Mouse (Mus musculus) megakaryocyte, embryonic 14.5 days (primary cell): ENCODE results near the gene Ctps.

Experiments used
- FLI1 ChIP-seq: IDR thresholded peaks from 2 replicates; pipeline ENCODE4 v1.6.1; 2012; ENCODE audit warnings: low read length, inconsistent platforms, mixed read lengths
- GATA1 ChIP-seq: IDR thresholded peaks from 3 replicates; pipeline ENCODE4 v1.6.1; 2012; ENCODE audit warnings: mixed read lengths, low read length, inconsistent platforms, borderline replicate concordance

GRCm38 (mm10) chr4:120565726-120566125, 4.3 kb downstream of the Ctps start:
- TF ChIP-seq GATA1 (no peak), FLI1 (no peak)
